Mouse (Mus musculus) forebrain, embryonic 15.5 days (tissue): ENCODE data around the gene Actl6b. TPM values are rescaled to one million over a fixed set of nuclear protein-coding genes. Genes with fewer than 3 reads are reported as not detected.

Source experiments
- ATAC-seq: fragments of 200-750 bp; cut with Nextera tagmentation; replicated peaks from 2 replicates; pipeline ENCODE4 v1.8.0; 2017; ENCODE audit warnings: mild to moderate bottlenecking, moderate TSS enrichment, moderate library complexity
- H3K27ac ChIP-seq: fragments of 300-500 bp; sonication (generic); replicated peaks from 2 replicates; pipeline ENCODE4 v1.5.1; 2015; ENCODE audit warnings: mild to moderate bottlenecking, inconsistent platforms
- H3K27me3 ChIP-seq: fragments of 300-500 bp; sonication (generic); 2 replicates; pipeline ENCODE4 v1.6.1; 2015; ENCODE audit warnings: inconsistent platforms
- H3K36me3 ChIP-seq: fragments of 300-500 bp; sonication (generic); 2 replicates; pipeline ENCODE4 v1.6.1; 2015; ENCODE audit warnings: mild to moderate bottlenecking, inconsistent platforms
- H3K4me1 ChIP-seq: fragments of 300-500 bp; sonication (generic); 2 replicates; pipeline ENCODE4 v1.6.1; 2015; ENCODE audit warnings: inconsistent platforms
- H3K4me2 ChIP-seq: fragments of 300-500 bp; sonication (generic); replicated peaks from 2 replicates; pipeline ENCODE4 v1.6.1; 2015; ENCODE audit warnings: mild to moderate bottlenecking, inconsistent platforms
- H3K4me3 ChIP-seq: fragments of 300-500 bp; sonication (generic); 2 replicates; pipeline ENCODE4 v1.5.1; 2015; ENCODE audit warnings: mild to moderate bottlenecking, inconsistent platforms
- H3K9ac ChIP-seq: fragments of 300-500 bp; sonication (generic); replicated peaks from 2 replicates; pipeline ENCODE4 v1.6.1; 2015; ENCODE audit warnings: mild to moderate bottlenecking, inconsistent platforms
- H3K9me3 ChIP-seq: fragments of 300-500 bp; sonication (generic); 2 replicates; pipeline ENCODE4 v1.6.1; 2016; ENCODE audit warnings: inconsistent platforms
- WGBS: fragments of 180-500 bp; shearing (Covaris S2); methylation state at CpG from one replicate; pipeline ENCODE4 v1.1.7; 2015; ENCODE audit warnings: mixed read lengths; 5-methylcytosine and 5-hydroxymethylcytosine counted together
- polyA plus RNA-seq: library from polyadenylated mRNA; unstranded; fragments of >200 nt; fragmentation: Nextera tagmentation; extraction: Ambion mirVana; gene quantifications from 2 replicates; pipeline ENCODE4 v1.2.1, GENCODE M21; 2015

The Actl6b gene
- polyA plus RNA-seq: 250 and 259 TPM in 2 replicates

DNA sequence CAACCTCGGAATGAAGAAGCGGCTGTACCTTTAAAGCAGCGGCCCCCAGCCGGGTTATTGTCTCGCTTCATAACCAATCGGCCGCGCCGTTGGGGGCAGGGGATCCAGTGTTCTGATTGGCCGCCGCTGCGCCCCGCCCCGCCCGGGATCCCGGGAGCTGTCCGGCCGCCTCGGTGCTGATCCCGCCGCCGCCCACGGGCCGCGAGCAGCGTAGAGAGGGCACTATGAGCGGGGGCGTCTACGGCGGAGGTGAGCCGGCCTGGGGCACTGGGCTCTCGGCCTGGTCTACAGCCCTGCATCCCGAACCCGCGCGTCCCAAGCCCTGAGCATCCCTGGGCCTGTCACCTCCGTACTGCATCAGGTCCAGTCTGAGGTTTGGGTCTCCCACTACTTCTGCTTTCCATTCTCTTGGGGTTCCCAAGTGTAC, at the start of gene Actl6b:
TSS of gene Actl6b (plus strand) at position 107 of the 427 bp plus-strand sequence.
- Histone ChIP-seq H3K27ac (peak within 1 kb of the TSS; percentile 71), H3K4me1 (peaks cover 18% of the 10 kb centered on the region), H3K4me3 (peak within 1 kb of the TSS; percentile 63), H3K36me3 (no peaks in the 10 kb centered on the region), H3K27me3 (no peaks in the 10 kb centered on the region), H3K9me3 (no peaks in the 10 kb centered on the region), H3K9ac (peak within 1 kb of the TSS; percentile 58), H3K4me2 (peak within 1 kb of the TSS; percentile 51)
- peak; percentile 97 for ATAC-seq
- WGBS: under 1% methylated on average over 37 of the region's 37 CpGs

DNA sequence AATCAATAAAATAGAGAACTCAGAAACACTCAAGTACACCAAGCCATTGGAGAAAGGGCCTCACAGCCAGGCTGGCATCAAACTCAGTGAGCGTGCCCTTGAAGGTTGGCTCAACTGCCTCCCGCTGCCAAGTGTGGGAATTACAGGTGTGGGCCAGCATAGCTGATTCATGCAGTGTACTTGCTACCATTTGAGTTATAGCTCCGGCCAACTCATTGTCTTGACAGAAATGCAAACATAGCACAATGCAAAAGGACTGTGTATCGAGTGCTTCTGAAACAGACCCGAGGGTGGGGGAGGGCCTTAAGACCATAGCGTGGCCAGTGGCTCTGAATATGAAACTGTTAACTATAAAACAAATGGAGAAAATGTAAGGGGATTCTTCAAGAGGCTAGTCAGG, 49.3 kb upstream of the Actl6b start:
- H3K9ac ChIP-seq: no peak overlapping the region
- no peaks in the 10 kb centered on the region for H3K9me3 ChIP-seq
- H3K4me1 ChIP-seq: peaks cover 16% of the 10 kb centered on the region
- no peak overlapping the region for H3K27ac ChIP-seq
- ATAC-seq: no peak
- no peaks in the 10 kb centered on the region for H3K36me3 ChIP-seq
- no peak overlapping the region for H3K4me2 ChIP-seq
- WGBS: 77% methylated on average over 6 of the region's 6 CpGs
- no peaks in the 10 kb centered on the region; the same call in 1 of the 2 replicates for H3K27me3 ChIP-seq
- H3K4me3 ChIP-seq: no peak overlapping the region

DNA sequence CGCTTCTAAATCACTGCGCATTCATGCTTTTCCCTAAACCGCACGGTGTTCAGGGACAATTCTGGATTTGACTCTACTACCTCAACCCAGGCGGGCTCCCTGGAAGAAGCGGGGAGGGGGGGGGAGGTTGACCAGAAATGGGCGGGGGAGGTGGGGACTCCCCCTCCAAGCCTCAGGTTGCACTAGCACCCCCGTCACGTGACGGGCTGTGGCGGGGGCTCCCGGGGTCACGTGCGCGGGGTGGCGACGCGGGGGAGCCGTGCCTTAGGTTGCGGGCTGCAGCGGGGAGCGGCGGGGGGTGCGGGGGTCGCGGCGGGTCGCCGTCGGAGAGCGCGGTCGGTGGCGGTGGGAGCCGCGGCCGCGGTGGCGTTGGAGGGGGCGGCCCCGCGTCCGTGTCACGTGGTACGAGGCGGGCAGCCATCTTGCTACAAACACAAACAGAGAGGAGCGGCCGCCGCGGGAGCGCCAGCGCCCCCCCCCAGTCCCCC, 43.3 kb upstream of the Actl6b start:
- Histone ChIP-seq H3K9ac (peak overlapping the region; percentile 96), H3K4me1 (peaks cover 47% of the 10 kb centered on the region), H3K9me3 (no peaks in the 10 kb centered on the region), H3K27me3 (no peaks in the 10 kb centered on the region; the same call in 1 of the 2 replicates), H3K27ac (peak overlapping the region; percentile 84), H3K36me3 (no peaks in the 10 kb centered on the region), H3K4me2 (peak overlapping the region; percentile 94), H3K4me3 (peak overlapping the region; percentile 93)
- 3% methylated on average over 21 of the region's 52 CpGs for WGBS
- ATAC-seq: peak; percentile 82

DNA sequence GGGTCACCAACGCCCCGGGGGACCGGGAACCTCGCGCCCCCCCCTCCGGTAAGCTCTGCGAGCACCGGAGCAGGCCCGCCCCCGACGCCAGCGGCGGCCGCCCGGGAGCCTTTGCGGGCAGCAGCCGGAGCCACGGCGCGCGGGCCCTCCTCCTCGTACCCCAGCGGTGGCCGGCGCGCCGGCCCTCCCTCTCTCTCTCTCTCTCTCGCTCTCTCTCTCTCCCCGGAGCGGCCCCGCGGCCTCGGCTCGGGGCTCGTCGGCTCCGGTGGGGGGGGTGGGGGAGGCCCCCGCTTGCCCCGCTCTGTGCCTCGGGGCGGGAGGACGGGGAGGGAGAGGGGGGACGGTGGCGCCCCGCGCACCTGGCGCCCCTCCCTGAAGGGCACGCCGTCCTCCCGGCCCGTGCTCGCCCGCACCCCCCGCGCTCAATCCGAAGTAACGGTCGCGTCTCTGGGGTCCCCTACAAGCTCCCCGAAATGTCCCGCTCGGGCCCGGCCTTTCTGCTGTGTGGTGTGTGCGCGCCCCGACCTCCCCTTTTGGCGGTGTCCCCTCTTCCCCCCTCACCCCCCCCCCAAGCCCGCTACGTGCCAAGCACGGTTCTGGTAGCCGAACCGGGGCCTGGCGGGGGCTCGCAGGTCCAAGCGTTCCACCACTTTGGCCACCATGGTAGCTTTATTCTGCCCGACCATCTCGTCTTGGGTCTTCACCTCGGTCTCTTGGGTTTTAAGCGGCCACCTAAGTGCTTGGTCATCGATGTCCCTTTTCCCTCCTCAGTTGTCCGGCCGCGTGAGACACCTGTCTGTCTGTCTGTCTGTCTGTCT, 42.5 kb upstream of the Actl6b start:
- WGBS: under 1% methylated on average over 30 of the region's 83 CpGs
- Histone ChIP-seq H3K4me2 (peak overlapping the region; percentile 94), H3K9ac (peak overlapping the region; percentile 96), H3K27ac (peak overlapping the region; percentile 84), H3K9me3 (no peaks in the 10 kb centered on the region), H3K27me3 (no peaks in the 10 kb centered on the region; the same call in 1 of the 2 replicates), H3K4me3 (peak overlapping the region; percentile 93), H3K4me1 (peaks cover 53% of the 10 kb centered on the region), H3K36me3 (no peaks in the 10 kb centered on the region)
- ATAC-seq: peak; percentile 61

DNA sequence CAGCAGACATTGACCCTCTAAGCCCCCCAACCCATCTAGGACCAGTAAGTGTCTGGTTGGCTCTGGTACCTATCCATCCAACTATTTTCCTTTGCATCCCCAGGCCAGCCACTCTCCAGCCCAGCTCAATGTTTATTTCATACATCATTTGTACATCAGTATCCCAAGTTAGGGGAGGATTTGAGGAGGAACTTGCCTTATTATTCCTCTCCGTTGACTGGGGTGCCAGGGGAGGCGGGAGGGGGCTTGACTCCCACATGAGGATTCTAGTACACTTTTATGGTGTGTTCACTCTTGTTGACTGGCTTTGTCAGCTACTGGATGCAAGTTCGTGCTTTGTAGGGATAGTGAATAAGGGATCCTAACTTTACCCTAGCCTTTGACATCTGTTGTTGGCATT, 41.6 kb upstream of the Actl6b start:
- peaks cover 56% of the 10 kb centered on the region for H3K4me1 ChIP-seq
- H3K27ac ChIP-seq: peak overlapping the region; percentile 84

DNA sequence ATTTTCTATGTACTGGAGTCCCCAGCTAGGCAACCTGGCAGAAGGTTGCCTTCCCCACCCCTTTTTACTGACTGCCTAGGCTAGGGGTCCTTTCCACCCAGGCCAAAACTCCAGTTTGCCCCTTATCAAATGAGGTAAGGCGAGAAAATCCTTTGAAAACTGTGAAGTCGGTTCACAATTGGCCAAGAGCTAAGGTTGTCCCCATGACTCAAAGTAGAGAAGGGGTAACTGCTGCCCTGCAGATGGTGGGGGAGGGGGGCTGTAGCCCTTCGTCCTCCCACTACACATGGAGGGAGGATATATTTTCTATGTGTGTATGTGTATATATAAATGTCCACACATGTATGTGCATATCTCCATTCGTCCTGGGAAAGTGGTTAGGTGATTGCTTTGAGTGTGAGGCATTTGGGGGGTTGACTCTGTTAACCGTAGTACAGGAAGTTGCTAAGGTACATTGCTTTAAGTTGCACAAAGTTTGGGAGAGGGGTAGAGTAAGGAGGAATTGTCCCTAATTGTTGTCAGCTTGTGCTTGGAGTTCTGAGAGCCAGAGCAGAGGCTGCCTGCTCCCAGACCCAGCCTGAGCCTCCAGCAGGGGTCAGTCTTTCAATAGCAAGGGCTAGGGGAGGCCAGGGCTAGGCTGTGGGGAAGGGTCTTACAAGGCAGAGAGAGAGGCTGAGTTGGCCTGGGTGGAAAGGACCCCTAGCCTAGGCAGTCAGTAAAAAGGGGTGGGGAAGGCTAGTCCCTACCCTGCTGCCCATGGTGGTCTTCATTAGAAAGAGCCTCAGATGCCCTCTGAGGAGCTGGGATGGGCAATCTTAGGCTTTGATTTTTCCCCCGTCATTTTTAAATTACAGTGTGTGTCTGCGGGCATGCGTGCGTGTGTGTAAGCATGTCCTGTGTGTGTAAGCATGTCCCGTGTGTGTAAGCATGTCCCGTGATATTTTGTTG, 40.2 kb upstream of the Actl6b start:
- H3K36me3 ChIP-seq: no peaks in the 10 kb centered on the region; the same call in 1 of the 2 replicates
- H3K4me3 ChIP-seq: peak overlapping the region; percentile 9; the same call in 1 of the 2 replicates
- no peaks in the 10 kb centered on the region for H3K9me3 ChIP-seq
- peaks cover 56% of the 10 kb centered on the region for H3K4me1 ChIP-seq
- no peaks in the 10 kb centered on the region for H3K27me3 ChIP-seq
- ATAC-seq: no peak; the same call in 1 of the 2 replicates
- no peak overlapping the region for H3K27ac ChIP-seq
- peak overlapping the region; percentile 96; the same call in 1 of the 2 replicates for H3K9ac ChIP-seq
- 0 out of 2 replicates have a peak overlapping the region, but pooled peaks have one; percentile 6 for H3K4me2 ChIP-seq
- 78% methylated on average over 11 of the region's 11 CpGs for WGBS

More for the DNA sequence above, 41.6 kb upstream of the Actl6b start:
- Histone ChIP-seq H3K36me3 (no peaks in the 10 kb centered on the region), H3K9ac (peak overlapping the region; percentile 96), H3K4me2 (peak overlapping the region; percentile 94), H3K4me3 (peak overlapping the region; percentile 93), H3K9me3 (no peaks in the 10 kb centered on the region), H3K27me3 (no peaks in the 10 kb centered on the region; the same call in 1 of the 2 replicates)
- no peak for ATAC-seq
- WGBS: 58% methylated on average over 3 of the region's 3 CpGs

DNA sequence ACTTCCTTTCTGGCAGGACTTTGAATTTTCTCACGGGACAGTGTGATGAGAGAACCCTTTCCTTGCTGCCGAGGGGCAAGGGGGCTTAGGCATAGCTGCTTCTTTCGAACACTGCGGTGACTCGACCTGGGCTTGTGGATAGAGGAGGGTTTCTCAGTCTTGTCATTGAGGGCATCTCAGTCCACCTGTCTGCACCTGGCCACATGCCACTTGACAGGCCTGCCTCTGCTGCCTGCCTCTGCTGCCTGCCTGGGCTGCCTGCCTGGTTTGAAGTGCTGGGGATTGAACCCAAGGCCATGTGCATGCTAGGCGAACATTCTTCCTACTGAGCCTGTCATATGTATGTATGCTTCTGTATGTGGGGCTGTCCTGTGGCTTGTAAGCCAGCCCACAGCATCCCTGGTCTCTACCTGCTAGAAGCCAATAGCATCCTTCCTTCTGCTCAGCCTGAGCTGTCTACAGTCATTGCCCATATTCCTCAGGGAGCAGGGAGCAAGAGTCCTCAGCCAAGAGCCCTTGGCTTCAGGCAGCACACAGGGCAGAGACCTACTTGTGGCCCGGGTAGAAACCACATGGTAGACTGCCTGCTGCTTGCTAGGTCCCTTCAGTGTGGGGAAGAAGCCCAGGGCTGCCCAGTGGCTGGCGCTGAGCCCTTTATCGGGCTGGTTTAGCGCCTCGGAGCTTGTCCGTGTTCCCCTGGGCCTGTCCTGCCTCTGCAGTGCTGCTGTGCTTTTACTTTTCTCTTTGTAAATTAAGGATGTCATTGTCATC, 39.2 kb upstream of the Actl6b start:
- Histone ChIP-seq H3K9ac (no peak overlapping the region), H3K4me1 (peaks cover 56% of the 10 kb centered on the region), H3K27ac (no peak overlapping the region), H3K9me3 (no peaks in the 10 kb centered on the region), H3K36me3 (peaks cover 9% of the 10 kb centered on the region), H3K4me2 (no peak overlapping the region), H3K27me3 (no peaks in the 10 kb centered on the region), H3K4me3 (no peak overlapping the region)
- no peak for ATAC-seq
- WGBS: 83% methylated on average over 12 of the region's 12 CpGs

DNA sequence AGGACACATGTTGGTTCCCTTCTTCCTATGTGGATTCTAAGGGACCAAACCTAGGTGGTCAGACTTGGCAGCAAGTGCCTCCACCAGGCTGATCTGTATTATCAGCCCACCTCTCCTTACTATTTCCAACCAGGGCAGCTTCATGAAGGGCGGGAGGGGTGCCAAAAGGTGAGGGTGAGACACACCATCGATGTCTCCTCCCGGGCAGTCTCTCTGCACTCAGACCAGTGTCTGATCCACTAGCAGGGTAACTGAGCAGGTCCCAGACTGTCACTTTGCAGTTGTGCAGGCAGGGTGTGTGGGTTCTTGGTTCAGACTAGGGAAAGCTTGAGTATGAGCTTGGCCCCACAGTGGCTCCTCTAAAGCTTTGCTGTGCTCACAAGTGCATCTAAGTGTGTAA, 38.5 kb upstream of the Actl6b start:
- Histone ChIP-seq H3K9ac (no peak overlapping the region), H3K4me2 (no peak overlapping the region), H3K9me3 (no peaks in the 10 kb centered on the region), H3K4me1 (peaks cover 52% of the 10 kb centered on the region), H3K4me3 (no peak overlapping the region), H3K27me3 (no peaks in the 10 kb centered on the region), H3K36me3 (peaks cover 15% of the 10 kb centered on the region), H3K27ac (no peak overlapping the region)
- 94% methylated on average over 3 of the region's 3 CpGs for WGBS
- no peak for ATAC-seq

DNA sequence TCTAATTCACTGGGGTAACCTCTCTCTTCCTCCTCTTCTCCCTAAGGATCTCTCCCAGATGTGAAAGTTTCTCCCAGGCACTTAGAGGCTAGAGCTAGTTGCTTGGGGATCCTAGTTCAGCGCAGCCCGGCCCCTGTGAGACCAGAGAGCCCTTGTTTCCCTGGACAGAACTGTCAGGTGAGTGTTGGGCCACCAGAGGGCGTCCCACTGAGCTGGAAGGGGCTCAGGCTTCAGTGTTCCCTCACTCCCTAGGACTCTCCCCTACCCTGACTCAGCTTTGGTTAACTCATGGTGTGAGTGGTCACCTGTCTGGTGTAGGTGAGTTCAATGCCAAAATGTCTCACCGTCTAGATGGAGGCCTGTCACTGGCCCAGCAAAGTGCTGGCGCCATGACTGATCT, 34.9 kb upstream of the Actl6b start, which contains the start of gene Gigyf1:
TSS of gene Gigyf1 (plus strand) at position 113 of the 400 bp plus-strand sequence.
- ATAC-seq: no peak
- H3K36me3 ChIP-seq: peaks cover 52% of the 10 kb centered on the region
- H3K4me3 ChIP-seq: no peak within 1 kb of the TSS

DNA sequence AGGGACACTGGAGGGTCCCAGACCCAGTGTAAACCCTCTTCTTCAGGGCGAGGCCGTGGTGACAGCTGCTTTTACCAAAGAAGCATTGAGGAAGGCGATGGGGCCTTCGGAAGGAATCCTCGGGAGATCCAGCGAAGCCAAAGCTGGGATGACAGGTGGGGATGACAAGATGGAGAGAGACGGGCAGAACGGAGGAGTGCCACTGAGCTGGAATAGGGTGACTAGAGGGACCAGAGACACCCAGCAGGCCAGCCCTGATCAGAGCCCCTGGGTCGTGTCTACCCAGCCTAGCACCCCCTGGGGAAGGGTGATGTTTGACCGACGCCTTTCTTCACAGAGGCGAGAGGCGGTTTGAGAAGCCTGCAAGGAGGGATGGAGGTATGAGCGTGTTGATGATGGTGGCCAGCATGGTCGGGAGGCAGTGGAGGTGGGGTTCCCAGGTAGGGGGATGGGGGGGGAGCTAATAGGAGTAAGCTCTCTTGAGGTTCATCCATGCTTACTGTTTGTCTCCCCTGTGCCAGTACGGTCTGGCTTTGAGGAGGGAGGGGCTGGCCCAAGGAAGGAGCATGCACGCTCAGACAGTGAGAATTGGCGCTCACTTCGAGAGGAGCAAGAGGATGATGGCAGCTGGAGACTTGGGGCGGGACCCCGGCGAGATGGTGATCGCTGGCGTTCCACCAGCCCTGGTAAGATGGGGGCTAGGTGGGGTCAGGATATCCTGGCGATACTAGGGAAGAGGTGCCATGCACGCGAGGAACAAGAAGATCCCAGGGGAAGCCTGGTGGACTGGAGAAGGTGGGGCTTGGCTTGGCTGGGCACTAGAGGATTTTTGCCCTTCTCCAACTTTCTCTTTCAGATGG, 33.4 kb upstream of the Actl6b start:
- ATAC-seq: no peak
- H3K4me3 ChIP-seq: no peak overlapping the region
- H3K27me3 ChIP-seq: no peaks in the 10 kb centered on the region
- H3K4me1 ChIP-seq: peaks cover 11% of the 10 kb centered on the region
- WGBS: 93% methylated on average over 27 of the region's 27 CpGs
- H3K27ac ChIP-seq: no peak overlapping the region
- H3K9ac ChIP-seq: no peak overlapping the region
- H3K9me3 ChIP-seq: no peaks in the 10 kb centered on the region
- no peak overlapping the region for H3K4me2 ChIP-seq
- peaks cover 67% of the 10 kb centered on the region for H3K36me3 ChIP-seq

More for the DNA sequence above, 34.9 kb upstream of the Actl6b start, which contains the start of gene Gigyf1:
- no peak within 1 kb of the TSS for H3K9ac ChIP-seq
- no peaks in the 10 kb centered on the region for H3K27me3 ChIP-seq
- no peaks in the 10 kb centered on the region for H3K9me3 ChIP-seq
- 69% methylated on average over 5 of the region's 5 CpGs for whole genome bisulfite sequencing
- no peak within 1 kb of the TSS for H3K4me2 ChIP-seq
- peaks cover 26% of the 10 kb centered on the region for H3K4me1 ChIP-seq
- no peak within 1 kb of the TSS for H3K27ac ChIP-seq
